Mouse (Mus musculus) liver, adult (tissue): ENCODE measurements around the gene Psmd2.
"Not testable (repeated sequence)": the region's sequence is repeated elsewhere in the genome, so short reads cannot be mapped to it uniquely, and the experiment has no call there.

Experiments
- GATA4 ChIP-seq: IDR thresholded peaks from 2 replicates; pipeline ENCODE4 v1.6.1; 2014; ENCODE audit warnings: mild to moderate bottlenecking, low read length; ENCODE audit not compliant: insufficient replicate concordance

The Psmd2 gene

GRCm38 (mm10) chr16:20637410-20637809, 14.0 kb upstream of the Psmd2 start:
- no peak for TF ChIP-seq GATA4

- TF ChIP-seq GATA4: no peak
These were observed 13.1 kb upstream of the Psmd2 start for GRCm38 (mm10) chr16:20638367-20638766.

GRCm38 (mm10) chr16:20642161-20642560, 9.3 kb upstream of the Psmd2 start:
- TF ChIP-seq GATA4: no peak

GRCm38 (mm10) chr16:20643911-20644310, 7.5 kb upstream of the Psmd2 start:
- no peak for TF ChIP-seq GATA4

GRCm38 (mm10) chr16:20651947-20652310, 477 bp downstream of the Psmd2 start:
- TF ChIP-seq GATA4: no peak

- TF ChIP-seq GATA4: no peak
These were observed 1.9 kb downstream of the Psmd2 start for GRCm38 (mm10) chr16:20653315-20653714.

- TF ChIP-seq GATA4: no peak
These were observed 6.2 kb downstream of the Psmd2 start for GRCm38 (mm10) chr16:20657661-20658060.

- not testable (repeated sequence) for TF ChIP-seq GATA4
These were observed 16.6 kb downstream of the Psmd2 start, which contains the start of gene Eif4g1 for GRCm38 (mm10) chr16:20668013-20668412. TSS of gene Eif4g1 (plus strand) at chr16:20668313.

- TF ChIP-seq GATA4: no peak
These were observed 18.8 kb downstream of the Psmd2 start for GRCm38 (mm10) chr16:20670291-20670690.

GRCm38 (mm10) chr16:20671886-20672285, 20.4 kb downstream of the Psmd2 start:
- no peak for TF ChIP-seq GATA4

GRCm38 (mm10) chr16:20672500-20672902, 21.0 kb downstream of the Psmd2 start:
- TF ChIP-seq GATA4: no peak

GRCm38 (mm10) chr16:20672965-20673705, 21.7 kb downstream of the Psmd2 start:
- no peak for TF ChIP-seq GATA4

GRCm38 (mm10) chr16:20673706-20674303, 22.4 kb downstream of the Psmd2 start:
- TF ChIP-seq GATA4: peak; percentile 31; the same call in 1 of the 2 replicates

GRCm38 (mm10) chr16:20675213-20675612, 23.8 kb downstream of the Psmd2 start:
- TF ChIP-seq GATA4: no peak

- TF ChIP-seq GATA4: no peak
These were observed 25.2 kb downstream of the Psmd2 start for GRCm38 (mm10) chr16:20676702-20677101.

GRCm38 (mm10) chr16:20677380-20677779, 25.9 kb downstream of the Psmd2 start:
- no peak for TF ChIP-seq GATA4

GRCm38 (mm10) chr16:20677974-20678675, 26.7 kb downstream of the Psmd2 start:
- TF ChIP-seq GATA4: no peak

GRCm38 (mm10) chr16:20690774-20691173, 39.3 kb downstream of the Psmd2 start:
- TF ChIP-seq GATA4: no peak
